Mouse (Mus musculus) testis, adult 2 months (tissue): ENCODE results near the gene Nrbp1.

ENCODE experiments used
- CTCF ChIP-seq: fragments of 200-500 bp; IDR thresholded peaks from 2 replicates; pipeline ENCODE4 v1.5.1; 2012; ENCODE audit warnings: low read depth, mild to moderate bottlenecking, inconsistent platforms, low read length, moderate library complexity; ENCODE audit not compliant: control insufficient read depth, insufficient read depth, insufficient replicate concordance
- POLR2A ChIP-seq: fragments of 200-500 bp; IDR thresholded peaks from 2 replicates; pipeline ENCODE4 v1.6.1; 2012; ENCODE audit warnings: low read depth, mild to moderate bottlenecking, inconsistent platforms, low read length, moderate library complexity; ENCODE audit not compliant: control insufficient read depth

DNA sequence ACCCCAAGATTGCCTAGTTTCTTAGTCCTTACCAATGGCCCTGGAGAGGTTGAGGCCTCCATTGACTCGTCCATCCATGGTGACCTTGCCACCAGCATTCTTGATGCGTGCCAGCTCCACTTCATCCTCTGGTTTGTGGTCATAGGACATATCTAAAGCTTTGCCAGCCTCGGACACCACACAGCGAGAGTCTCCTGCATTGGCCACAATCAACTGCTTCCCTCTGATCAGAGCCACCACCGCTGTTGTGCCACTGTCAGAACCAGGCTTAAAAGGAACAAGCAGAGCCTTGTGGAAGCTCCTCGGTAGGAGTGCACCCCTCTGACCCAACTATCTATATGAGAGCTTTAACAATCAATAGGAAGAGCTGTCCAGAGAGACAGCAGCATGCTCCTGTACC lies 36.2 kb upstream of the Nrbp1 start:
- TF ChIP-seq POLR2A = no peak
- TF ChIP-seq CTCF = no peak
